Mouse (Mus musculus): ENCODE measurements around the gene Pkd1l2.
A peak's percentile ranks its signal among the peaks of the same experiment; 100 is the strongest.

Pkd1l2 gene

GRCm38 (mm10) chr8:116975066-116975465 is 107.2 kb downstream of the Pkd1l2 start:
- DNase-seq (ENCODE audit: low spot score in 2 of 2), result no peak

GRCm38 (mm10) chr8:116969531-116969930 is 112.7 kb downstream of the Pkd1l2 start:
- no peak for DNase-seq (ENCODE audit: low spot score in 2 of 2)

GRCm38 (mm10) chr8:116954415-116954814 is 127.8 kb downstream of the Pkd1l2 start:
- peak; percentile 67 to 71 for DNase-seq (ENCODE audit: low spot score in 2 of 2)

- no peak for DNase-seq (ENCODE audit: low spot score in 2 of 2)
These were observed 129.8 kb downstream of the Pkd1l2 start for GRCm38 (mm10) chr8:116952428-116952827.

- DNase-seq (ENCODE audit: low spot score in 2 of 2), result no peak
These were observed 130.5 kb downstream of the Pkd1l2 start for GRCm38 (mm10) chr8:116951778-116952177.

- DNase-seq (ENCODE audit: low spot score in 2 of 2), result no peak
These were observed 130.9 kb downstream of the Pkd1l2 start for GRCm38 (mm10) chr8:116951369-116951768.

- no peak for DNase-seq (ENCODE audit: low spot score in 2 of 2)
These were observed 134.7 kb downstream of the Pkd1l2 start for GRCm38 (mm10) chr8:116947589-116947988.

- DNase-seq (ENCODE audit: low spot score in 2 of 2), result no peak
These were observed 135.4 kb downstream of the Pkd1l2 start for GRCm38 (mm10) chr8:116946851-116947250.

- DNase-seq (ENCODE audit: low spot score in 2 of 2), result peak; percentile 37 to 42
These were observed 135.9 kb downstream of the Pkd1l2 start for GRCm38 (mm10) chr8:116946268-116946838.

All from frontal cortex, postnatal 14 days (tissue).